Mouse (Mus musculus) thymus, adult 2 months (tissue): ENCODE measurements at regions not wholly inside any gene's neighbourhood (a gene's known extent, or its start where the extent isn't known, plus 50 kb on each side); places are given as distances from the start of the nearest gene placed in this dataset.

ENCODE experiments used
- DNase-seq: peaks from one replicate; pipeline ENCODE4 v3.0.0; 2021
- H3K27ac ChIP-seq: fragments of 200-500 bp; 2 replicates; pipeline ENCODE4 v1.5.1; 2012; ENCODE audit warnings: low read length, control low read depth; ENCODE audit not compliant: control insufficient read depth, insufficient read depth
- H3K27me3 ChIP-seq: fragments of 200-500 bp; 2 replicates; pipeline ENCODE4 v1.6.1; 2012; ENCODE audit warnings: mild to moderate bottlenecking, low read length, moderate library complexity, mixed read lengths; ENCODE audit not compliant: control insufficient read depth, insufficient read depth
- H3K36me3 ChIP-seq: fragments of 200-500 bp; 2 replicates; pipeline ENCODE4 v1.6.1; 2012; ENCODE audit warnings: mild to moderate bottlenecking, low read length, moderate library complexity; ENCODE audit not compliant: control insufficient read depth, insufficient read depth
- H3K4me1 ChIP-seq: fragments of 200-500 bp; replicated peaks from 2 replicates; pipeline ENCODE4 v1.6.1; 2012; ENCODE audit warnings: low read length; ENCODE audit not compliant: control insufficient read depth, insufficient read depth
- H3K4me3 ChIP-seq: fragments of 200-500 bp; 2 replicates; pipeline ENCODE4 v1.5.1; 2012; ENCODE audit warnings: mild to moderate bottlenecking, low read length, control low read depth, moderate library complexity; ENCODE audit not compliant: control insufficient read depth, insufficient read depth
- CTCF ChIP-seq: fragments of 200-500 bp; IDR thresholded peaks from 2 replicates; pipeline ENCODE4 v1.5.1; 2012; ENCODE audit warnings: mild to moderate bottlenecking, control low read depth, low read length, moderate library complexity, borderline replicate concordance; ENCODE audit not compliant: control insufficient read depth, poor library complexity, insufficient read depth; ENCODE audit errors: extremely low read depth
- POLR2A ChIP-seq: fragments of 200-500 bp; IDR thresholded peaks from 2 replicates; pipeline ENCODE4 v1.6.1; 2012; ENCODE audit warnings: mild to moderate bottlenecking, low read length, control low read depth, moderate library complexity; ENCODE audit not compliant: control insufficient read depth, poor library complexity, insufficient read depth; ENCODE audit errors: extremely low read depth
- WGBS: fragments of 180-500 bp; shearing (Covaris S2); methylation state at CpG from one replicate; pipeline ENCODE4 v1.1.7; 2018; 5-methylcytosine and 5-hydroxymethylcytosine counted together

DNA sequence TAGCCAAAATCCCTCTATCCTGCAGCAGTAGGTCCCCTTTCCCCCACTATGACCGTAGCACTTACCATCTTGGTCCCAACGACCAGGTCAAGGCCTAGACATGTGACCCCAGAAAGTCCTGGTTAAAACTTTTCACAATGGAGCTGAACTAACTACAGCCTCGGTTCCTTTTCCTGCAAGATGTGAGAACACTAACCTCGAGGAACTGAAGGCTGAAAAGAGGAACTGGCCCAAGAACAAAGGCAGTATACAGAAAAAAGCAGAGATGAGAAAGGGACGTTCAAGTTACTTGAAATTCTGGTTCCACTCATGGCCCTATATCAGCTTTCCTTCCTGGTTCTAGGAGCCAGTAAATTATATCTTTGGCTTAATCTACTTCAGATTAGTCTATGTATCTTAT is 67.4 kb upstream of the Tfec start:
- TF ChIP-seq CTCF = no peak
- no peak for TF ChIP-seq POLR2A
- Histone ChIP-seq H3K36me3 (no peaks in the 10 kb centered on the region), H3K4me3 (no peak overlapping the region), H3K27me3 (no peaks in the 10 kb centered on the region), H3K27ac (no peak overlapping the region), H3K4me1 (no peaks in the 10 kb centered on the region)
- no peak for DNase-seq
- 14% methylated on average over 5 of the region's 5 CpGs for whole genome bisulfite sequencing

- 51% methylated on average over 2 of the region's 2 CpGs for WGBS
- Histone ChIP-seq H3K27ac (no peak overlapping the region), H3K36me3 (no peaks in the 10 kb centered on the region), H3K27me3 (no peaks in the 10 kb centered on the region), H3K4me1 (no peaks in the 10 kb centered on the region), H3K4me3 (no peak overlapping the region)
- no peak for DNase-seq
- TF ChIP-seq CTCF (no peak), POLR2A (no peak)
These were observed 66.1 kb upstream of the Tfec start for GRCm38 (mm10) chr6:16964362-16964761.

DNA sequence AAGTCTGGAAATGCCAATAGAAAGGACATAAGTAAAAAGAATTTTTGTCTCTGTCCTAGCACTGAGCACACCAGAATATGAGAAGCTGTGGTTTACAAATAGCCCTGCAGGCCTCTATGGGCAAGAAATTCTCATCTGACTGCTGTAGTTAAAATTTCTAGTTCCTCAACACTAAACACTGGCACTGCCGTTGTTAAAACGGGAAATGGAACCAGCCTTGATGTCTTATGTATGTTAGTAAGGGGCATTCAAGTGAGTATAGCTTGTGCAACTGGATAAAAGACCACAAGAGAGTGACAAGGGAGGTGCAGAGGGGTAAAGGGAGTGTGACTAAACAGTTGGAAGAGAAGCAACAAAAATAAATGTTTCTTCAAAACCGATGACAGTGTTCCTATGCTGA is 65.7 kb upstream of the Tfec start:
- DNase-seq = no peak
- H3K36me3 ChIP-seq = no peaks in the 10 kb centered on the region
- no peak overlapping the region for H3K27ac ChIP-seq
- no peaks in the 10 kb centered on the region for H3K27me3 ChIP-seq
- WGBS = 14% methylated on average over 3 of the region's 3 CpGs
- no peak overlapping the region for H3K4me3 ChIP-seq
- TF ChIP-seq POLR2A = no peak
- no peak for TF ChIP-seq CTCF
- no peaks in the 10 kb centered on the region for H3K4me1 ChIP-seq

GRCm38 (mm10) chr6:16958102-16958501 is 59.9 kb upstream of the Tfec start:
- TF ChIP-seq CTCF = no peak
- no peak for TF ChIP-seq POLR2A
- no peaks in the 10 kb centered on the region for H3K27me3 ChIP-seq
- 90% methylated on average over 3 of the region's 3 CpGs for WGBS
- no peak overlapping the region for H3K27ac ChIP-seq
- no peaks in the 10 kb centered on the region for H3K4me1 ChIP-seq
- no peaks in the 10 kb centered on the region for H3K36me3 ChIP-seq
- H3K4me3 ChIP-seq = no peak overlapping the region
- no peak for DNase-seq

DNA sequence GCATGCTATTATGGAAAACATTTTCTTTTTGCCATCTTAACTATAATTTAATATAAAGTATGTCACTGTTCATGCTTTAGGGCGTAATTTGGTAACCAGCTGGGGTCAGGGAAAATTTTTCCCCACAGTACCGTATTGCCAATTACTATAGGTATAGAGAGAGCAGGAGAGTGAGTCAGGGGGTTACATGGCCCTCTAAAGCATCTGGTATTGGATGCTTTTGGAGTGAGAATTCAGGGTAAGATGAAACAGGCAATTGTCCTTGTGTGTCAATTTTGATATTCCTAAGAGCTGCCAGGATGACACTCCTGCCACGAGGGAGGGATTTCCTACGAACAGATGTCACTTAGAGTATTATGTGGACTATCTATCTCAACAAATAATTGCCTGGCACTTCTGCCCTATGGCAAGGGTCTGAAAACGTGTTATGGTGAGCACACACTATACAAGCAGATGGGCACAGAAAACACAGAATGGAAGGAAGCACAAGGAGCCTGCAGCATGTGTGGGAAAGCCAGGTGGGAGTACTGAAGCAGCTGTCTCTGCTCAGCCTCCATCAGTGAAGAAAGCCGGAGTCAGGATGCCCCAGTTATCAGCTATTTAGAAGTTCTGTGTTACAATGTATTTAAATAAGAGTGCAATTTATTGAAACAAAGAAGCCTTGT is 58.7 kb upstream of the Tfec start:
- DNase-seq = no peak
- no peaks in the 10 kb centered on the region for H3K27me3 ChIP-seq
- no peaks in the 10 kb centered on the region for H3K4me1 ChIP-seq
- no peaks in the 10 kb centered on the region for H3K36me3 ChIP-seq
- H3K27ac ChIP-seq = no peak overlapping the region
- H3K4me3 ChIP-seq = no peak overlapping the region
- TF ChIP-seq POLR2A (no peak), CTCF (no peak)
- WGBS = 90% methylated on average over 6 of the region's 6 CpGs
